Mouse (Mus musculus) testis, adult 2 months (tissue): ENCODE data around the gene Rgs9bp. TPM values are rescaled to one million over a fixed set of nuclear protein-coding genes. Genes with fewer than 3 reads are reported as not detected.
"Not testable (repeated sequence)": the region's sequence is repeated elsewhere in the genome, so short reads cannot be mapped to it uniquely, and the experiment has no call there.

Experiments
- H3K27ac ChIP-seq: fragments of 200-500 bp; 2 replicates; pipeline ENCODE4 v1.5.1; 2012; ENCODE audit warnings: low read depth, low read length; ENCODE audit not compliant: control insufficient read depth, insufficient read depth
- H3K27me3 ChIP-seq: fragments of 200-500 bp; 2 replicates; pipeline ENCODE4 v1.6.1; 2012; ENCODE audit warnings: mild to moderate bottlenecking, low read length, moderate library complexity; ENCODE audit not compliant: control insufficient read depth, insufficient read depth
- H3K36me3 ChIP-seq: fragments of 200-500 bp; 2 replicates; pipeline ENCODE4 v1.6.1; 2012; ENCODE audit warnings: mild to moderate bottlenecking, low read length; ENCODE audit not compliant: control insufficient read depth, insufficient read depth
- H3K4me1 ChIP-seq: fragments of 200-500 bp; 2 replicates; pipeline ENCODE4 v1.6.1; 2012; ENCODE audit warnings: low read length; ENCODE audit not compliant: control insufficient read depth, insufficient read depth
- H3K4me3 ChIP-seq: fragments of 200-500 bp; 2 replicates; pipeline ENCODE4 v1.5.1; 2012; ENCODE audit warnings: low read depth, mild to moderate bottlenecking, low read length, moderate library complexity, mixed read lengths; ENCODE audit not compliant: control insufficient read depth
- CTCF ChIP-seq: fragments of 200-500 bp; IDR thresholded peaks from 2 replicates; pipeline ENCODE4 v1.5.1; 2012; ENCODE audit warnings: low read depth, mild to moderate bottlenecking, inconsistent platforms, low read length, moderate library complexity; ENCODE audit not compliant: control insufficient read depth, insufficient read depth, insufficient replicate concordance
- POLR2A ChIP-seq: fragments of 200-500 bp; IDR thresholded peaks from 2 replicates; pipeline ENCODE4 v1.6.1; 2012; ENCODE audit warnings: low read depth, mild to moderate bottlenecking, inconsistent platforms, low read length, moderate library complexity; ENCODE audit not compliant: control insufficient read depth
- polyA plus RNA-seq: library from polyadenylated mRNA; depleted of rRNA; stranded (reverse); fragments of >200 nt; gene quantifications from 2 replicates; pipeline ENCODE4 v1.2.3, GENCODE M21; 2012

Gene Rgs9bp
- polyA plus RNA-seq, 1 experiment = 0.07 TPM

GRCm38 (mm10) chr7:35582719-35583118 lies 2.7 kb downstream of the Rgs9bp start:
- H3K4me1 ChIP-seq = peaks cover 27% of the 10 kb centered on the region
- no peaks in the 10 kb centered on the region for H3K27me3 ChIP-seq
- H3K27ac ChIP-seq = no peak overlapping the region
- TF ChIP-seq CTCF = no peak; the same call in 1 of the 2 replicates
- TF ChIP-seq POLR2A = no peak
- no peaks in the 10 kb centered on the region for H3K36me3 ChIP-seq
- H3K4me3 ChIP-seq = no peak overlapping the region

GRCm38 (mm10) chr7:35579849-35580248 lies 5.5 kb downstream of the Rgs9bp start:
- Histone ChIP-seq H3K4me3 (no peak overlapping the region), H3K4me1 (peaks cover 12% of the 10 kb centered on the region), H3K27ac (no peak overlapping the region), H3K27me3 (no peaks in the 10 kb centered on the region), H3K36me3 (no peaks in the 10 kb centered on the region)
- TF ChIP-seq POLR2A = no peak
- TF ChIP-seq CTCF = peak; percentile 78

- H3K4me1 ChIP-seq, H3K27ac ChIP-seq, H3K36me3 ChIP-seq, H3K4me3 ChIP-seq, H3K27me3 ChIP-seq: not testable (repeated sequence)
These were observed 14.5 kb downstream of the Rgs9bp start for GRCm38 (mm10) chr7:35570883-35571282.

GRCm38 (mm10) chr7:35569724-35570123 lies 15.7 kb downstream of the Rgs9bp start:
- H3K36me3 ChIP-seq, H3K27ac ChIP-seq, H3K4me1 ChIP-seq, H3K4me3 ChIP-seq, H3K27me3 ChIP-seq: not testable (repeated sequence)

DNA sequence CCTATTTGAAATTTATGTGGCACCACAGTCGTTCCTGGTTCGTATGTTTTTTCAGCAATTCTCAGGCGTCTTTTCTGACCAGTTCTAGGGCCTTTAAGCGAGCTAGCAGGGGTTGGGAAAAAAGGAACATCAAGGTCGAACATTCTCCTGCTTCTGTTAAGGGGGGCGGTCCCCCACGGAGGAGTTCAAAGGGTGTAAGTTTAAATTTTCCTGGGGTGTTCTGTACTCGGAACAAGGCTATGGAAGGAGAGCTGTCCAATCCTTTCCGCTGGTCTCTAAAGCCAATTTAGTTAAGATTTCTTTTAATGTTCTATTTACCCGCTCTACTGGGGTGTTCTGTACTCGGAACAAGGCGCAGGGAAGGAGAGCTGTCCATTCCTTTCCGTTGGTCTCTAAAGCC lies 19.4 kb downstream of the Rgs9bp start:
- H3K27me3 ChIP-seq, H3K4me1 ChIP-seq, H3K36me3 ChIP-seq, H3K27ac ChIP-seq, H3K4me3 ChIP-seq: not testable (repeated sequence)

DNA sequence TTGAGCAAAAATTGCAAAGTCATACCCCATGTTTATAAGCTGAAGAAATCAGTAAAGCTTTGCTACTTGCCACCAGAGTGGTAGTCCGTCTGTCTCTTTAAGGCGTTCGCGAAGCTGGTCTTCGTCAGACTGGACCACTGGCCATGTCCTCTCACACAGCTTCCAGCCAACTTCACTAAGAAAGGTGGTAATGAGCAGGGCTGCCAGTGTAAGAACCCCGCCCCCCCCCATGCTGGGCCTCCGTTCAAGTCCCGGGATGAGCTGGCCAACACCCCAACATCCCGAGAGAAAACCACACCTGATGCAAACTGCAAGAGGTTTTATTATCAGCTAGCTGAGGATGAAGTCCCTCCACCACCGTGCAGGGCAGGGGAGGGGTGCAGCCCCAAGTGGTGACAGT lies 20.5 kb downstream of the Rgs9bp start:
- not testable (repeated sequence) for H3K27me3 ChIP-seq, H3K4me1 ChIP-seq, H3K4me3 ChIP-seq, H3K27ac ChIP-seq, H3K36me3 ChIP-seq

DNA sequence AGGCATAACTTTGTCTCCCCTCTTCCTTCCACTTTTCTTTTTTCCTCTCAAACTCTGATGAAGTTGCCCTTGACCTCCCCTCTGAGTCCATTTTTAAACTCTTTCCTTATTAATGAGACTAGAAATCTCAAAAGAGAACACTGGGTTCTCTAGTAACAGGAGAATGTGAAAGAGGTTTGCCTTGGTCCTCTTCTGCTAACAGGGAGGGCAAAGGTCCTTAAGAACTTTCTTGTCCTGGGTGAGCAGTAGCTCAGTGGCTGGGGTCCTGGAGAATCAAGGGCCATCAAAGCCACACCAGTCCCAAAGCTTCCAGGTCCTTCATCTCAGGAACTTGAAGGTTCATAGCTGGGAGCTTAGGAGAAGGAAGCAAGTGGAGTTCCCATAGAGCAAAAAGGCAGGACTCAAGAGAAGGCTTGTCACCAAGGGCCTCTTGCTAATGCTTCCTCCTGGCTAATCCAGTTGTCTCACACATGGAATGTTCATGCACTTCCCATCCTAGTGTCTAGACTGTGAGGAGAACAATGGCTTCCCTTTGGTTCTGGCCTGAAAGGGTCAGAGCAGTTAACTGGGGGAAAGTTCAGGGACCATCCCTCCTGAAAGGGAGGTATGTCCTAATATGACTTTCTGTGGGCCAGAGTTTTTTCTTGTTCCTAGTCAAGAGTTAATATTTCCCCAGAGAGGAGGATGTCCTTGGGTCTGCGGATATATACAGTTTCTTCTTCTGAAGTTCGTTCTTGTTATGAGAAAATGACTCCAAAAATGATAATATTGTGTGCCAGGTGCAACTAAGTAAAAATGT lies 21.1 kb downstream of the Rgs9bp start:
- H3K27ac ChIP-seq = 0 out of 2 replicates have a peak overlapping the region, but pooled peaks have one; percentile 2
- H3K36me3 ChIP-seq = no peaks in the 10 kb centered on the region
- H3K27me3 ChIP-seq = no peaks in the 10 kb centered on the region
- TF ChIP-seq CTCF (no peak), POLR2A (no peak)
- no peak overlapping the region for H3K4me3 ChIP-seq
- peaks cover 6% of the 10 kb centered on the region for H3K4me1 ChIP-seq

- TF ChIP-seq CTCF (no peak), POLR2A (no peak)
- Histone ChIP-seq H3K27ac (no peak overlapping the region), H3K4me1 (peaks cover 6% of the 10 kb centered on the region), H3K27me3 (no peaks in the 10 kb centered on the region), H3K36me3 (no peaks in the 10 kb centered on the region), H3K4me3 (no peak overlapping the region)
These were observed 22.3 kb downstream of the Rgs9bp start for GRCm38 (mm10) chr7:35563071-35563470.
